Mouse (Mus musculus): Measurements from ENCODE around the gene Gpd2. TPM values are rescaled to one million over a fixed set of nuclear protein-coding genes. Genes with fewer than 3 reads are reported as not detected.

Gene Gpd2
- 24.7 and 27.6 TPM in 2 replicates for polyA plus RNA-seq (2015; fragmentation: Nextera tagmentation; extraction: Ambion mirVana)

- H3K36me3 ChIP-seq, result no peaks in the 10 kb centered on the region
- peak; percentile 87 for ATAC-seq (replicated peaks)
- no peaks in the 10 kb centered on the region for H3K27me3 ChIP-seq
- H3K4me3 ChIP-seq, result peak within 1 kb of the TSS; percentile 80
- H3K9me3 ChIP-seq, result no peaks in the 10 kb centered on the region
- peak within 1 kb of the TSS; percentile 96 for H3K4me2 ChIP-seq (replicated peaks)
- H3K4me1 ChIP-seq, result peaks cover 15% of the 10 kb centered on the region; the same call in 1 of the 2 replicates
- H3K27ac ChIP-seq (replicated peaks), result peak within 1 kb of the TSS; percentile 56
- WGBS, result 3% methylated on average over 20 of the region's 20 CpGs
- peak within 1 kb of the TSS; percentile 82 for H3K9ac ChIP-seq (replicated peaks)
Measured at GRCm38 (mm10) chr2:57237475-57237919, at the start of gene Gpd2. Gene Gpd2 (plus strand): TSS chr2:57237635.

- 67% methylated on average over 9 of the region's 9 CpGs for WGBS
- no peaks in the 10 kb centered on the region for H3K36me3 ChIP-seq
- ATAC-seq (replicated peaks), result no peak
Measured at GRCm38 (mm10) chr2:57188237-57188636, 49.2 kb upstream of the Gpd2 start.

GRCm38 (mm10) chr2:57190884-57191283 is 46.6 kb upstream of the Gpd2 start:
- Histone ChIP-seq H3K9ac (replicated peaks) (no peak overlapping the region), H3K4me2 (replicated peaks) (no peak overlapping the region), H3K27ac (replicated peaks) (no peak overlapping the region), H3K4me1 (no peaks in the 10 kb centered on the region), H3K27me3 (no peaks in the 10 kb centered on the region), H3K9me3 (no peaks in the 10 kb centered on the region), H3K36me3 (no peaks in the 10 kb centered on the region), H3K4me3 (no peak overlapping the region)
- ATAC-seq (replicated peaks), result no peak

More at GRCm38 (mm10) chr2:57188237-57188636, 49.2 kb upstream of the Gpd2 start:
- Histone ChIP-seq H3K4me2 (replicated peaks) (no peak overlapping the region), H3K4me3 (no peak overlapping the region), H3K9me3 (no peaks in the 10 kb centered on the region), H3K9ac (replicated peaks) (no peak overlapping the region), H3K27me3 (no peaks in the 10 kb centered on the region), H3K27ac (replicated peaks) (no peak overlapping the region), H3K4me1 (no peaks in the 10 kb centered on the region; the same call in 1 of the 2 replicates)

- WGBS, result 87% methylated on average over 3 of the region's 3 CpGs
- no peak overlapping the region for H3K27ac ChIP-seq (replicated peaks)
- H3K4me2 ChIP-seq (replicated peaks), result no peak overlapping the region
- H3K27me3 ChIP-seq, result no peaks in the 10 kb centered on the region
- no peak overlapping the region for H3K9ac ChIP-seq (replicated peaks)
- no peaks in the 10 kb centered on the region for H3K4me1 ChIP-seq
- H3K36me3 ChIP-seq, result no peaks in the 10 kb centered on the region
- no peaks in the 10 kb centered on the region for H3K9me3 ChIP-seq
- ATAC-seq (replicated peaks), result no peak
- no peak overlapping the region for H3K4me3 ChIP-seq
Measured at GRCm38 (mm10) chr2:57199046-57199445, 38.4 kb upstream of the Gpd2 start.

- H3K4me1 ChIP-seq, result no peaks in the 10 kb centered on the region
- no peak overlapping the region for H3K27ac ChIP-seq (replicated peaks)
- no peak overlapping the region for H3K4me2 ChIP-seq (replicated peaks)
- WGBS, result 81% methylated on average over 9 of the region's 9 CpGs
- H3K4me3 ChIP-seq, result no peak overlapping the region
- H3K36me3 ChIP-seq, result no peaks in the 10 kb centered on the region
- H3K27me3 ChIP-seq, result no peaks in the 10 kb centered on the region
- no peak overlapping the region for H3K9ac ChIP-seq (replicated peaks)
- no peaks in the 10 kb centered on the region for H3K9me3 ChIP-seq
- no peak for ATAC-seq (replicated peaks)
Measured at GRCm38 (mm10) chr2:57208472-57209083, 28.9 kb upstream of the Gpd2 start.

GRCm38 (mm10) chr2:57211049-57212001 is 26.1 kb upstream of the Gpd2 start:
- no peaks in the 10 kb centered on the region for H3K9me3 ChIP-seq
- no peak overlapping the region for H3K4me2 ChIP-seq (replicated peaks)
- H3K36me3 ChIP-seq, result no peaks in the 10 kb centered on the region
- WGBS, result 58% methylated on average over 9 of the region's 9 CpGs
- no peaks in the 10 kb centered on the region for H3K27me3 ChIP-seq
- H3K27ac ChIP-seq (replicated peaks), result no peak overlapping the region
- no peak overlapping the region for H3K4me3 ChIP-seq
- ATAC-seq (replicated peaks), result no peak
- H3K9ac ChIP-seq (replicated peaks), result no peak overlapping the region
- no peaks in the 10 kb centered on the region for H3K4me1 ChIP-seq

GRCm38 (mm10) chr2:57213364-57213763 is 24.1 kb upstream of the Gpd2 start:
- H3K36me3 ChIP-seq, result no peaks in the 10 kb centered on the region
- H3K4me2 ChIP-seq (replicated peaks), result no peak overlapping the region
- H3K4me1 ChIP-seq, result no peaks in the 10 kb centered on the region
- H3K9me3 ChIP-seq, result no peaks in the 10 kb centered on the region
- no peak overlapping the region for H3K4me3 ChIP-seq
- 90% methylated on average over 4 of the region's 4 CpGs for WGBS
- no peak overlapping the region for H3K9ac ChIP-seq (replicated peaks)
- H3K27ac ChIP-seq (replicated peaks), result no peak overlapping the region
- ATAC-seq (replicated peaks), result no peak
- H3K27me3 ChIP-seq, result no peaks in the 10 kb centered on the region

GRCm38 (mm10) chr2:57223288-57224026 is 14.0 kb upstream of the Gpd2 start:
- Histone ChIP-seq H3K4me1 (no peaks in the 10 kb centered on the region), H3K4me3 (no peak overlapping the region), H3K36me3 (no peaks in the 10 kb centered on the region), H3K27ac (replicated peaks) (no peak overlapping the region), H3K27me3 (no peaks in the 10 kb centered on the region), H3K9ac (replicated peaks) (no peak overlapping the region), H3K4me2 (replicated peaks) (no peak overlapping the region), H3K9me3 (no peaks in the 10 kb centered on the region)
- no peak for ATAC-seq (replicated peaks)
- WGBS, result 88% methylated on average over 3 of the region's 3 CpGs

- Histone ChIP-seq H3K4me3 (no peak overlapping the region), H3K9ac (replicated peaks) (no peak overlapping the region), H3K27ac (replicated peaks) (no peak overlapping the region), H3K4me2 (replicated peaks) (no peak overlapping the region), H3K36me3 (no peaks in the 10 kb centered on the region), H3K4me1 (no peaks in the 10 kb centered on the region), H3K9me3 (no peaks in the 10 kb centered on the region), H3K27me3 (no peaks in the 10 kb centered on the region)
- WGBS, result 24% methylated on average over 2 of the region's 2 CpGs
- peak; percentile 53 for ATAC-seq (replicated peaks)
Measured at GRCm38 (mm10) chr2:57225236-57225635, 12.2 kb upstream of the Gpd2 start.

GRCm38 (mm10) chr2:57227425-57227824 is 10.0 kb upstream of the Gpd2 start:
- Histone ChIP-seq H3K36me3 (no peaks in the 10 kb centered on the region), H3K9me3 (no peaks in the 10 kb centered on the region), H3K4me3 (no peak overlapping the region), H3K4me1 (no peaks in the 10 kb centered on the region), H3K27ac (replicated peaks) (no peak overlapping the region), H3K27me3 (no peaks in the 10 kb centered on the region), H3K4me2 (replicated peaks) (no peak overlapping the region), H3K9ac (replicated peaks) (no peak overlapping the region)
- whole genome bisulfite sequencing, result 95% methylated on average over 3 of the region's 3 CpGs
- no peak for ATAC-seq (replicated peaks)

- 54% methylated on average over 4 of the region's 4 CpGs for WGBS
- no peak for ATAC-seq (replicated peaks)
- H3K9ac ChIP-seq (replicated peaks), result no peak overlapping the region
- no peak overlapping the region for H3K27ac ChIP-seq (replicated peaks)
- no peaks in the 10 kb centered on the region for H3K36me3 ChIP-seq
- H3K27me3 ChIP-seq, result no peaks in the 10 kb centered on the region
- no peaks in the 10 kb centered on the region for H3K4me1 ChIP-seq
- no peak overlapping the region for H3K4me3 ChIP-seq
- no peaks in the 10 kb centered on the region for H3K9me3 ChIP-seq
- no peak overlapping the region for H3K4me2 ChIP-seq (replicated peaks)
Measured at GRCm38 (mm10) chr2:57229647-57230240, 7.7 kb upstream of the Gpd2 start.
